Mouse (Mus musculus) frontal cortex, adult (tissue): ENCODE measurements at regions not wholly inside any gene's neighbourhood (a gene's known extent, or its start where the extent isn't known, plus 50 kb on each side); places are given as distances from the start of the nearest gene placed in this dataset.

Experiments
- ATAC-seq: cut with Nextera tagmentation; 2 replicates; pipeline ENCODE4 v1.9.2; 2017; ENCODE audit warnings: mild to moderate bottlenecking, moderate library complexity, mixed read lengths; ENCODE audit not compliant: low TSS enrichment

- ATAC-seq, result no peak
Observed at GRCm38 (mm10) chr11:112839721-112840494, 57.9 kb downstream of the Sox9 start.

GRCm38 (mm10) chr11:112840495-112840828, 58.4 kb downstream of the Sox9 start:
- no peak for ATAC-seq

- ATAC-seq, result no peak
Observed at GRCm38 (mm10) chr11:112844258-112844901, 62.4 kb downstream of the Sox9 start.

GRCm38 (mm10) chr11:112847146-112847545, 65.1 kb downstream of the Sox9 start:
- ATAC-seq, result no peak

GRCm38 (mm10) chr11:112847851-112848250, 65.8 kb downstream of the Sox9 start:
- ATAC-seq, result no peak

GRCm38 (mm10) chr11:112849974-112850373, 68.0 kb downstream of the Sox9 start:
- no peak for ATAC-seq

GRCm38 (mm10) chr11:112850532-112851272, 68.7 kb downstream of the Sox9 start:
- ATAC-seq, result peak; percentile 73

GRCm38 (mm10) chr11:112851321-112851720, 69.3 kb downstream of the Sox9 start:
- ATAC-seq, result no peak; the same call in 1 of the 2 replicates

GRCm38 (mm10) chr11:112855975-112856374, 74.0 kb downstream of the Sox9 start:
- no peak for ATAC-seq

- ATAC-seq, result no peak
Observed at GRCm38 (mm10) chr11:112859309-112859708, 77.3 kb downstream of the Sox9 start.

GRCm38 (mm10) chr11:112860797-112861196, 78.8 kb downstream of the Sox9 start:
- ATAC-seq, result no peak

GRCm38 (mm10) chr11:112861233-112861632, 79.2 kb downstream of the Sox9 start:
- ATAC-seq, result no peak

- ATAC-seq, result no peak
Observed at GRCm38 (mm10) chr11:112865836-112866235, 83.8 kb downstream of the Sox9 start.

GRCm38 (mm10) chr11:112869571-112869970, 87.5 kb downstream of the Sox9 start:
- ATAC-seq, result peak; percentile 97

GRCm38 (mm10) chr11:112870201-112871035, 88.4 kb downstream of the Sox9 start:
- ATAC-seq, result peak; percentile 32; the same call in 1 of the 2 replicates

GRCm38 (mm10) chr11:112872677-112873367, 90.8 kb downstream of the Sox9 start:
- no peak for ATAC-seq

GRCm38 (mm10) chr11:112874239-112874638, 92.2 kb downstream of the Sox9 start:
- no peak for ATAC-seq

GRCm38 (mm10) chr11:112876226-112876625, 94.2 kb downstream of the Sox9 start:
- ATAC-seq, result no peak

- ATAC-seq, result no peak
Observed at GRCm38 (mm10) chr11:112878436-112878835, 96.4 kb downstream of the Sox9 start.

GRCm38 (mm10) chr11:112880736-112881135, 98.7 kb downstream of the Sox9 start:
- no peak for ATAC-seq

- no peak for ATAC-seq
Observed at GRCm38 (mm10) chr11:112885336-112885940, 103.4 kb downstream of the Sox9 start.
